Mouse (Mus musculus) hindbrain, embryonic 11.5 days (tissue): Measurements from ENCODE around the gene Ptgis. TPM values are rescaled to one million over a fixed set of nuclear protein-coding genes. Genes with fewer than 3 reads are reported as not detected.

Experiments used
- ATAC-seq: fragments of 200-750 bp; cut with Nextera tagmentation; 2 replicates; pipeline ENCODE4 v1.8.0; 2017; ENCODE audit warnings: mild to moderate bottlenecking, moderate TSS enrichment, moderate library complexity; ENCODE audit not compliant: low FRiP score
- DNase-seq: peaks from one replicate; pipeline ENCODE4 v3.0.0-alpha.2; 2015; ENCODE audit warnings: low spot score
- H3K27ac ChIP-seq: fragments of 300-500 bp; sonication (generic); 2 replicates; pipeline ENCODE4 v1.5.1; 2014; ENCODE audit warnings: mild to moderate bottlenecking, low read depth, low read length
- H3K27me3 ChIP-seq: fragments of 300-500 bp; sonication (generic); 2 replicates; pipeline ENCODE4 v1.6.1; 2014; ENCODE audit warnings: mild to moderate bottlenecking, low read length, moderate library complexity, mixed read lengths; ENCODE audit not compliant: control insufficient read depth, insufficient read depth
- H3K36me3 ChIP-seq: fragments of 300-500 bp; sonication (generic); 2 replicates; pipeline ENCODE4 v1.6.1; 2014; ENCODE audit warnings: mild to moderate bottlenecking, low read length, moderate library complexity, mixed read lengths; ENCODE audit not compliant: control insufficient read depth, insufficient read depth
- H3K4me1 ChIP-seq: fragments of 300-500 bp; sonication (generic); replicated peaks from 2 replicates; pipeline ENCODE4 v1.6.1; 2014; ENCODE audit warnings: low read length, mixed read lengths; ENCODE audit not compliant: control insufficient read depth, insufficient read depth
- H3K4me2 ChIP-seq: fragments of 300-500 bp; sonication (generic); replicated peaks from 2 replicates; pipeline ENCODE4 v1.6.1; 2014; ENCODE audit warnings: mild to moderate bottlenecking, low read depth, low read length
- H3K4me3 ChIP-seq: fragments of 300-500 bp; sonication (generic); 2 replicates; pipeline ENCODE4 v1.5.1; 2014; ENCODE audit warnings: low read depth, low read length
- H3K9ac ChIP-seq: fragments of 300-500 bp; sonication (generic); 2 replicates; pipeline ENCODE4 v1.6.1; 2014; ENCODE audit warnings: low read depth, low read length
- H3K9me3 ChIP-seq: fragments of 300-500 bp; sonication (generic); 2 replicates; pipeline ENCODE4 v1.6.1; 2016; ENCODE audit warnings: low read length; ENCODE audit not compliant: control insufficient read depth
- WGBS: fragments of 180-500 bp; shearing (Covaris S2); extraction: QIAGEN DNeasy Blood & Tissue Kit; methylation state at CpG from one replicate; pipeline ENCODE4 v1.1.7; 2014; 5-methylcytosine and 5-hydroxymethylcytosine counted together
- polyA plus RNA-seq: library from polyadenylated mRNA; unstranded; fragments of >200 nt; fragmentation: Nextera tagmentation; extraction: Ambion mirVana; gene quantifications from 2 replicates; pipeline ENCODE4 v1.2.1, GENCODE M21; 2014

Ptgis gene
- polyA plus RNA-seq, 1 experiment from 2014 or later: 7.4 TPM

GRCm38 (mm10) chr2:167141810-167142209 is 98.6 kb downstream of the Ptgis start:
- DNase-seq (no peak), ATAC-seq (no peak)
- Histone ChIP-seq H3K4me3 (no peak overlapping the region), H3K9me3 (no peaks in the 10 kb centered on the region), H3K27me3 (no peaks in the 10 kb centered on the region), H3K9ac (no peak overlapping the region), H3K4me2 (no peak overlapping the region), H3K27ac (no peak overlapping the region), H3K36me3 (no peaks in the 10 kb centered on the region), H3K4me1 (peaks cover 2% of the 10 kb centered on the region; the same call in 1 of the 2 replicates)
- 91% methylated on average over 4 of the region's 4 CpGs for WGBS

Other genes starting within 250 kb of the Ptgis start
- gene Stau1, start 244.3 kb downstream of the Ptgis start, polyA plus RNA-seq: 93.0 and 101 TPM in 2 replicates
- 37.9 and 40.4 TPM in 2 replicates for gene Ddx27, start 225.4 kb downstream of the Ptgis start, polyA plus RNA-seq
- 4.9 and 6.5 TPM in 2 replicates for gene Znfx1, start 177.6 kb downstream of the Ptgis start, polyA plus RNA-seq
- 0.66 and 0.69 TPM in 2 replicates for gene Kcnb1, start 50.4 kb downstream of the Ptgis start, polyA plus RNA-seq
- 15.3 and 19.2 TPM in 2 replicates for gene B4galt5, start 108.6 kb upstream of the Ptgis start, polyA plus RNA-seq
- 15.7 and 21.8 TPM in 2 replicates for gene Slc9a8, start 181.1 kb upstream of the Ptgis start, polyA plus RNA-seq